Mouse (Mus musculus) MEL (cell line): ENCODE data around the gene Gm4952. TPM values are rescaled to one million over a fixed set of nuclear protein-coding genes. Genes with fewer than 3 reads are reported as not detected.

Experiments used
- DNase-seq: peaks from one replicate; pipeline ENCODE4 v3.0.0; 2011; ENCODE audit warnings: low read depth, low spot score
- H3K27ac ChIP-seq: 2 replicates; pipeline ENCODE4 v1.5.1; 2012; ENCODE audit warnings: low read depth, mild to moderate bottlenecking, control low read depth, low read length, moderate library complexity; ENCODE audit not compliant: control insufficient read depth
- H3K27me3 ChIP-seq, 2 experiments: fragments of 150-350 bp in 1 of 2; sonication (generic) in 1 of 2; 2 replicates each; pipeline ENCODE4 v1.6.1; 2012; ENCODE audit warnings: low read length in 2 of 2, mild to moderate bottlenecking in 2 of 2, improper control_type of control experiment in 1 of 2, moderate library complexity in 1 of 2; ENCODE audit not compliant: insufficient read depth in 2 of 2, control insufficient read depth in 1 of 2
- H3K36me3 ChIP-seq, 2 experiments: 2 replicates each; pipeline ENCODE4 v1.6.1; 2012 to 2014; ENCODE audit warnings: low read length in 2 of 2, improper control_type of control experiment in 1 of 2, inconsistent platforms in 1 of 2, mild to moderate bottlenecking in 1 of 2; ENCODE audit not compliant: insufficient read depth in 2 of 2, control insufficient read depth in 1 of 2
- H3K4me1 ChIP-seq, 2 experiments: fragments of 150-350 bp in 1 of 2; sonication (generic) in 1 of 2; 2 replicates each; pipeline ENCODE4 v1.6.1; 2012; ENCODE audit warnings: low read length in 2 of 2, improper control_type of control experiment in 1 of 2, mild to moderate bottlenecking in 1 of 2; ENCODE audit not compliant: insufficient read depth in 2 of 2, control insufficient read depth in 1 of 2
- H3K4me3 ChIP-seq, 2 experiments: fragments of 150-350 bp in 1 of 2; sonication (generic) in 1 of 2; 2 replicates each; pipeline ENCODE4 v1.5.1; 2012; ENCODE audit warnings: low read depth in 2 of 2, low read length in 2 of 2, mild to moderate bottlenecking in 2 of 2, moderate library complexity in 2 of 2, control low read depth in 1 of 2, improper control_type of control experiment in 1 of 2; ENCODE audit not compliant: control insufficient read depth in 1 of 2, insufficient read depth in 1 of 2
- H3K79me2 ChIP-seq: 2 replicates; pipeline ENCODE4 v1.6.1; 2012; ENCODE audit warnings: mild to moderate bottlenecking, low read length, moderate library complexity; ENCODE audit not compliant: control insufficient read depth, poor library complexity, insufficient read depth
- H3K9ac ChIP-seq: 2 replicates; pipeline ENCODE4 v1.6.1; 2012; ENCODE audit warnings: low read depth, mild to moderate bottlenecking, control low read depth, low read length, moderate library complexity; ENCODE audit not compliant: control insufficient read depth, poor library complexity, severe bottlenecking
- H3K9me3 ChIP-seq: fragments of 150-350 bp; sonication (generic); replicated peaks from 2 replicates; pipeline ENCODE4 v1.6.1; 2012; ENCODE audit warnings: mild to moderate bottlenecking, low read length, improper control_type of control experiment, moderate library complexity; ENCODE audit not compliant: insufficient read depth
- E2F4 ChIP-seq: IDR thresholded peaks from 2 replicates; pipeline ENCODE4 v1.6.1; 2011; ENCODE audit warnings: low read depth, low read length, improper control_type of control experiment, borderline replicate concordance
- ELF1 ChIP-seq: IDR thresholded peaks from 2 replicates; pipeline ENCODE4 v1.6.1; 2014; ENCODE audit warnings: low read depth, mild to moderate bottlenecking, inconsistent platforms, low read length, improper control_type of control experiment, moderate library complexity
- ETS1 ChIP-seq: IDR thresholded peaks from 2 replicates; pipeline ENCODE4 v1.6.1; 2012; ENCODE audit warnings: low read depth, mild to moderate bottlenecking, inconsistent platforms, low read length, improper control_type of control experiment, moderate library complexity
- GABPA ChIP-seq: IDR thresholded peaks from 2 replicates; pipeline ENCODE4 v1.6.1; 2012; ENCODE audit warnings: low read depth, mild to moderate bottlenecking, inconsistent platforms, low read length, improper control_type of control experiment, moderate library complexity
- GATA1 ChIP-seq: IDR thresholded peaks from 2 replicates; pipeline ENCODE4 v1.6.1; 2011; ENCODE audit warnings: low read depth, low read length, improper control_type of control experiment
- HCFC1 ChIP-seq: IDR thresholded peaks from 2 replicates; pipeline ENCODE4 v1.6.1; 2012; ENCODE audit warnings: low read depth, mild to moderate bottlenecking, inconsistent platforms, low read length, improper control_type of control experiment, moderate library complexity
- KAT2A ChIP-seq: conservative IDR thresholded peaks from 2 replicates; pipeline ENCODE4 v1.6.1; 2012; ENCODE audit warnings: low read depth, low read length, improper control_type of control experiment, inconsistent platforms
- MAX ChIP-seq: IDR thresholded peaks from 2 replicates; pipeline ENCODE4 v1.6.1; 2011; ENCODE audit warnings: low read length, improper control_type of control experiment
- MAZ ChIP-seq: IDR thresholded peaks from 2 replicates; pipeline ENCODE4 v1.6.1; 2012; ENCODE audit warnings: low read depth, mild to moderate bottlenecking, inconsistent platforms, low read length, improper control_type of control experiment
- MEF2A ChIP-seq: IDR thresholded peaks from 2 replicates; pipeline ENCODE4 v1.6.1; 2014; ENCODE audit warnings: low read depth, mild to moderate bottlenecking, inconsistent platforms, low read length, improper control_type of control experiment; ENCODE audit not compliant: poor library complexity, insufficient replicate concordance, severe bottlenecking; ENCODE audit errors: extremely low read depth
- MXI1 ChIP-seq: IDR thresholded peaks from 2 replicates; pipeline ENCODE4 v1.6.1; 2011; ENCODE audit warnings: mild to moderate bottlenecking, low read depth, low read length, improper control_type of control experiment
- MYB ChIP-seq: IDR thresholded peaks from 2 replicates; pipeline ENCODE4 v1.6.1; 2011; ENCODE audit warnings: mild to moderate bottlenecking, low read depth, low read length, improper control_type of control experiment
- MYC ChIP-seq: IDR thresholded peaks from 2 replicates; pipeline ENCODE4 v1.6.1; 2011; ENCODE audit warnings: low read depth, mild to moderate bottlenecking, low read length, improper control_type of control experiment, moderate library complexity
- RCOR1 ChIP-seq: IDR thresholded peaks from 2 replicates; pipeline ENCODE4 v1.6.1; 2012; ENCODE audit warnings: low read depth, mild to moderate bottlenecking, inconsistent platforms, low read length, improper control_type of control experiment
- SIN3A ChIP-seq: IDR thresholded peaks from 2 replicates; pipeline ENCODE4 v1.6.1; 2012; ENCODE audit warnings: low read length, improper control_type of control experiment, inconsistent platforms
- SMC3 ChIP-seq: IDR thresholded peaks from 2 replicates; pipeline ENCODE4 v1.6.1; 2011; ENCODE audit warnings: low read depth, low read length, improper control_type of control experiment
- TBP ChIP-seq: IDR thresholded peaks from 2 replicates; pipeline ENCODE4 v1.8.0; 2011; ENCODE audit warnings: low read depth, low read length, improper control_type of control experiment
- TCF12 ChIP-seq: IDR thresholded peaks from 2 replicates; pipeline ENCODE4 v1.6.1; 2014; ENCODE audit warnings: low read depth, mild to moderate bottlenecking, inconsistent platforms, low read length, improper control_type of control experiment, moderate library complexity
- UBTF ChIP-seq: IDR thresholded peaks from 2 replicates; pipeline ENCODE4 v1.6.1; 2012; ENCODE audit warnings: low read depth, mild to moderate bottlenecking, inconsistent platforms, low read length, improper control_type of control experiment, moderate library complexity, borderline replicate concordance; ENCODE audit not compliant: insufficient read depth
- USF2 ChIP-seq, 2 experiments: IDR thresholded peaks; 2 replicates each; pipeline ENCODE4 v1.6.1; 2011 to 2012; ENCODE audit warnings: improper control_type of control experiment in 2 of 2, low read length in 2 of 2, borderline replicate concordance in 1 of 2, inconsistent platforms in 1 of 2, low read depth in 1 of 2, mild to moderate bottlenecking in 1 of 2; ENCODE audit not compliant: insufficient read depth in 1 of 2
- ZC3H11A ChIP-seq: IDR thresholded peaks from 2 replicates; pipeline ENCODE4 v1.6.1; 2012; ENCODE audit warnings: low read depth, mild to moderate bottlenecking, inconsistent platforms, low read length, improper control_type of control experiment
- polyA plus RNA-seq, 2 experiments: library from polyadenylated mRNA; stranded (reverse) in 1 of 2; unstranded in 1 of 2; fragments of >175 nt in 1 of 2; fragments of >200 nt in 1 of 2; gene quantifications; 2 replicates each; pipeline versions ENCODE4 v1.2.1 to v1.2.4; 2012; ENCODE audit warnings: low replicate concordance in 2 of 2, low read depth in 1 of 2; ENCODE audit not compliant: insufficient read length in 2 of 2, insufficient read depth in 1 of 2, missing spikeins in 1 of 2
- total RNA-seq: library from RNA; depleted of rRNA; stranded (reverse); fragments of 300-350 nt; gene quantifications from 2 replicates; pipeline ENCODE4 v1.2.3, GENCODE M21; 2012

Gene Gm4952
- total and polyA plus RNA-seq, 3 experiments, result 0.06 TPM; not detected in 2

DNA sequence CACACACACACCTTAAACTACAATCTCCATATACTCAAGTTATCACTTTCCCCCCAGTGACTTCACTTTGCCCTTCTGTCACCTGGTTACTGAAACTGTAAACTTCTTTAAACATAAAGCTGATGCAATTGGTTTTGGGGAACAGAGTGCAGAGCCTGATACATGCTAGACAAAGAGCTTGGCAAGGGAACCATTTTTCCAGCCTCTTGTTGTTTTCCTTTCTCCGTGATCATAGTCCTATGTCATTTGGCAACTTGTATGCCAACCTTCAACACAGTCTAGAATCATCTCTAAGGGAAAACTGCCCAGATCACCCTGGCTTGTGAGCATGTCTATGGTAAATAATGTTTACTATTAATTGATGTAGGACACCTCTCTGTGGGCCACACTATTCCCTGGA lies 38.3 kb downstream of the Gm4952 start:
- TF ChIP-seq UBTF (no peak), USF2 (IDR thresholded peaks at IDR 0.05; ENCODE audit: borderline replicate concordance in 1 of 2, insufficient read depth in 1 of 2, low read depth in 1 of 2, low read length in 2 of 2) (no peak), SIN3A (no peak), MAZ (no peak), MYB (no peak), MEF2A (no peak), MYC (no peak), TBP (no peak), MAX (no peak), GATA1 (no peak), E2F4 (no peak), RCOR1 (no peak), ETS1 (no peak), TCF12 (no peak)
- DNase-seq, result no peak
- Histone ChIP-seq H3K4me3 (no peak overlapping the region), H3K9ac (no peak overlapping the region), H3K36me3 (no peaks in the 10 kb centered on the region), H3K4me1 (no peaks in the 10 kb centered on the region), H3K27ac (no peak overlapping the region), H3K79me2 (no peaks in the 10 kb centered on the region), H3K27me3 (no peaks in the 10 kb centered on the region; a peak in 2 of 4 replicates), H3K9me3 (no peaks in the 10 kb centered on the region)

DNA sequence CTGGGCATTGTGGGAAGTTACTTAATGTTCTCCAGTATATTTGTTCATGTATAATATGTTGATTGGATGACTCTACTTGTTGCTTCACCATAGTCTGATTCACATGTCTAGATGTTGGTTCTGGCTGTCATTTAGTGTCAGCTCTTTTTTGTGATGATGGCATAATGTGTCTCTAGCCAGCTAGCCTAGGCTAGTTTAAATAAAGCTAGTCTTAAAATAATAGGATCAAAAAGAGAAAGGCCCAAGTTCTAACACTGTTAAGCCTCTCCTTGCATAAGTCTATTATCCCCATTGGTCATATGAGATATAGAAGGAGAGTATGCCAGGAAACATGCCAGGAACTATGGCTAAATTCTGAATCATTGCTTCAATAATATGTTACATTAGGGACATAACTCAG lies 49.7 kb downstream of the Gm4952 start:
- no peak for DNase-seq
- no peak for TF ChIP-seq MXI1
- no peak for TF ChIP-seq MEF2A
- no peak for TF ChIP-seq HCFC1
- no peak for TF ChIP-seq ELF1
- TF ChIP-seq KAT2A, result no peak
- TF ChIP-seq SMC3, result no peak
- no peak for TF ChIP-seq ZC3H11A
- no peak for TF ChIP-seq GABPA
- H3K27ac ChIP-seq, result no peak overlapping the region

More for the DNA sequence above, 49.7 kb downstream of the Gm4952 start:
- Histone ChIP-seq H3K79me2 (no peaks in the 10 kb centered on the region), H3K36me3 (no peaks in the 10 kb centered on the region), H3K27me3 (peaks cover 0 to 1% of the 10 kb centered on the region in 2 experiments; a peak in 2 of 4 replicates), H3K9ac (no peak overlapping the region), H3K9me3 (no peaks in the 10 kb centered on the region), H3K4me3 (no peak overlapping the region), H3K4me1 (no peaks in the 10 kb centered on the region)
